Mouse (Mus musculus) forebrain, embryonic 15.5 days (tissue): Measurements from ENCODE around the gene Agps. TPM values are rescaled to one million over a fixed set of nuclear protein-coding genes. Genes with fewer than 3 reads are reported as not detected.

Source experiments
- ATAC-seq: fragments of 200-750 bp; cut with Nextera tagmentation; replicated peaks from 2 replicates; pipeline ENCODE4 v1.8.0; 2017; ENCODE audit warnings: mild to moderate bottlenecking, moderate TSS enrichment, moderate library complexity
- H3K27ac ChIP-seq: fragments of 300-500 bp; sonication (generic); replicated peaks from 2 replicates; pipeline ENCODE4 v1.5.1; 2015; ENCODE audit warnings: mild to moderate bottlenecking, inconsistent platforms
- H3K27me3 ChIP-seq: fragments of 300-500 bp; sonication (generic); 2 replicates; pipeline ENCODE4 v1.6.1; 2015; ENCODE audit warnings: inconsistent platforms
- H3K36me3 ChIP-seq: fragments of 300-500 bp; sonication (generic); 2 replicates; pipeline ENCODE4 v1.6.1; 2015; ENCODE audit warnings: mild to moderate bottlenecking, inconsistent platforms
- H3K4me1 ChIP-seq: fragments of 300-500 bp; sonication (generic); 2 replicates; pipeline ENCODE4 v1.6.1; 2015; ENCODE audit warnings: inconsistent platforms
- H3K4me2 ChIP-seq: fragments of 300-500 bp; sonication (generic); replicated peaks from 2 replicates; pipeline ENCODE4 v1.6.1; 2015; ENCODE audit warnings: mild to moderate bottlenecking, inconsistent platforms
- H3K4me3 ChIP-seq: fragments of 300-500 bp; sonication (generic); 2 replicates; pipeline ENCODE4 v1.5.1; 2015; ENCODE audit warnings: mild to moderate bottlenecking, inconsistent platforms
- H3K9ac ChIP-seq: fragments of 300-500 bp; sonication (generic); replicated peaks from 2 replicates; pipeline ENCODE4 v1.6.1; 2015; ENCODE audit warnings: mild to moderate bottlenecking, inconsistent platforms
- H3K9me3 ChIP-seq: fragments of 300-500 bp; sonication (generic); 2 replicates; pipeline ENCODE4 v1.6.1; 2016; ENCODE audit warnings: inconsistent platforms
- WGBS: fragments of 180-500 bp; shearing (Covaris S2); methylation state at CpG from one replicate; pipeline ENCODE4 v1.1.7; 2015; ENCODE audit warnings: mixed read lengths; 5-methylcytosine and 5-hydroxymethylcytosine counted together
- polyA plus RNA-seq: library from polyadenylated mRNA; unstranded; fragments of >200 nt; fragmentation: Nextera tagmentation; extraction: Ambion mirVana; gene quantifications from 2 replicates; pipeline ENCODE4 v1.2.1, GENCODE M21; 2015

The Agps gene
- polyA plus RNA-seq: 25.2 and 25.8 TPM in 2 replicates

DNA sequence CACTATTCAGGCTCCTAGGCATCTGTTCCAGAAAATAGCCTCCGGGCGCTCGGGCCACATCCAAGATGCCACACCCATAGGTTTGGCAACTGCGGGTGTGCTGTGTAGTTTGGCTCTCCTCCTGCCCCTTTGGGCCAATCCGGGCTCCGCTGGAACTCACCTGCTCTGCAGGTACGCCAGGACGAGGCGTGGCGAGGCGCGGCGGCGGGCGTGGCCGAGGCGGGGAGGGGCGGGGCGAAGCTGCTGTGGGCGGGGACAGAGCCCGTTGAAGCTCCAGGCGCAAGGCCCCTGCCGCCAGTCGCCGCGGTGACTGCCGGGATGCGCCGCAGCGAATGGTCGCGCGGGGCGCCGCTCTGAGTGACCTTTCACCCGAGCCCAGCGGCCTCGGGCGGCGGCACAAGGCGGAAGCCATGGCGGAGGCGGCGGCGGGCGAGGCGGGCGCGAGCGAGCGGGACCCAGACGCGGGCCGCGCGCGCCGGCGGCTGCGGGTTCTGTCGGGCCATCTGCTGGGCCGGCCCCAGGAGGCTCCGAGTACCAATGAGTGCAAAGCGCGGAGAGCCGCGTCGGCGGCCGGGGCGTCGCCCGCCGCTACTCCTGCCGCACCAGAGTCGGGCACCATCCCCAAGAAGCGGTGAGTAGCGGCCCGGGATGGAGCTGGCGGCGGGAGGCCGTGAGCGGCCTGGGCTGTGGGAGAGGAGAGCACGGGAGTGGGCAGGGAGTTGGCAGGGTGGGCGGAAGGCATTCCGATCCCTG lies at the start of gene Agps:
Gene Agps, plus strand, starts transcription at position 297 of the 753 bp plus-strand sequence.
- no peaks in the 10 kb centered on the region for H3K9me3 ChIP-seq
- H3K27ac ChIP-seq: peak within 1 kb of the TSS; percentile 52
- peak within 1 kb of the TSS; percentile 92 for H3K4me3 ChIP-seq
- no peaks in the 10 kb centered on the region for H3K27me3 ChIP-seq
- no peaks in the 10 kb centered on the region for H3K36me3 ChIP-seq
- under 1% methylated on average over 46 of the region's 86 CpGs for WGBS
- peak within 1 kb of the TSS; percentile 93 for H3K9ac ChIP-seq
- peaks cover 17% of the 10 kb centered on the region for H3K4me1 ChIP-seq
- H3K4me2 ChIP-seq: peak within 1 kb of the TSS; percentile 71
- ATAC-seq: peak; percentile 96

DNA sequence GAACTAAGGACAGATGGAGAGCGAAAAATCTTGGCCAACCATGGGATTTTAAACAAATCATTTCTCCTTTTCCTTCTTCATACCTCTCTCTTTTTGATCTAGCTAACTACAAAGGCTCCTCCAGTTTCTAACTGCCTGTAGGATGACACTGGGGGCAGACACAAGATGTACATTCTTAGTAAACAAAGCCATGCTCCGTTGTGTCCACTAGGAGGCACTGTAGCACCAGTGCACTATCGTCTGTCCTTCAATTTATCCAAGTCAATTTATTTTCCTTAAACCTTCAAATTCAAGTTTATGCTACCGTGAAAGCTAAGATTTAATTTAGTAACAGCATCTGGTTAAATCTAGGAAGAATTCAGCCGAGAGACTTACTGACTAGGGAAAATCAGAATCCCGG lies 45.9 kb upstream of the Agps start:
- 17% methylated on average over 6 of the region's 6 CpGs for WGBS

DNA sequence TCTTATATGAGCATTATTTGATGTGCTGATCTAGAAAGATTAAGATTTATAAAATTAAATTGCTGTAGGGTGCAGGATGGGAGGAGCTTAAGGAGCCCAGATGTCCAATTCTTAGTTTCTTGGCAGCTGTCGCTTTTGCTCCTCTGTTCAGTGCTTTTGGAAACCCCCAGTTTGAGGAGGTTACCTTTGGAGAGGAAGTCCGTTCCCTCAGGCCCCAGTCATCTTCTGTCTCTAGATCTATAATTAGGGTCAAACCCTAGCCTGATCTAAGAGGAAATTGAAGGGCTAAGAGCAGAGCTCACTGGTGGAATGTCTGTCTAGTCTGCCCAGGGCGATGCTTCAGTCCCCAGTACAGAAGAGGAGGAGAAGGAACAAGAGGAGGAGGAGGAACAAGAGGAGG lies 43.5 kb upstream of the Agps start:
- Histone ChIP-seq H3K27ac (no peak overlapping the region), H3K4me1 (0 out of 2 replicates have a peak, but pooled peaks cover 4% of the 10 kb centered on the region), H3K9me3 (no peaks in the 10 kb centered on the region), H3K27me3 (no peaks in the 10 kb centered on the region), H3K9ac (no peak overlapping the region), H3K4me3 (no peak overlapping the region), H3K4me2 (no peak overlapping the region), H3K36me3 (no peaks in the 10 kb centered on the region)
- ATAC-seq: no peak
- WGBS: 82% methylated on average over 3 of the region's 3 CpGs

More for the DNA sequence above, 45.9 kb upstream of the Agps start:
- Histone ChIP-seq H3K4me3 (no peak overlapping the region), H3K27ac (no peak overlapping the region), H3K4me2 (no peak overlapping the region), H3K9ac (no peak overlapping the region), H3K9me3 (no peaks in the 10 kb centered on the region), H3K36me3 (no peaks in the 10 kb centered on the region), H3K27me3 (no peaks in the 10 kb centered on the region), H3K4me1 (0 out of 2 replicates have a peak, but pooled peaks cover 4% of the 10 kb centered on the region)
- ATAC-seq: no peak

DNA sequence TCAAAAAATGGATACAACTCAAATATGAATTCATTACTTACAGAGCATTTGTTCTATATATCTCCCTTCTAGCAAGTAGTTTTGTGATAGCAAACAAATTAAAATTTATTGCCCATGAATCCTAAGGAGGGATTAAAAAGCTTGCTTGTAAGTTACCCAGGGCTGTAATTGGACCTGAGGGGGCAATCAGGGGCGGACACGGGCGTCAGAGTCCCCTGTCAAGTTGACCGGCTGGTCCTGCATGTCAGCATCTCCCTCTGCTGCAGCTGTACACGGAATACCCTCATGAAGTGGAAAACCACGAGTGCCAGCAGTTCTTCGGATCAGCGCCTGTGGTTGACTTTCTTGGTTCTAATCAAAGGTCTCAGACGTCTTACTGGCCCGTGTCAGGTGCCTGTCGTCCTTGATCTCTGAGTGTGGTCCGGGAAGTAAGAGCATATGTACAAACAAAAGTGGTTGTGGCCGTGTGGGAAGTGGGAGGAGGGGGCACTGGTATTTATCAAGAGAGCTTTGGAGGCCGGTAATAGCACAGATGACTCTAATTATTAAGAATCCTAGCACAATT lies 41.9 kb upstream of the Agps start:
- Histone ChIP-seq H3K27me3 (no peaks in the 10 kb centered on the region), H3K27ac (no peak overlapping the region), H3K4me3 (no peak overlapping the region), H3K4me2 (no peak overlapping the region), H3K4me1 (0 out of 2 replicates have a peak, but pooled peaks cover 4% of the 10 kb centered on the region), H3K36me3 (no peaks in the 10 kb centered on the region), H3K9me3 (no peaks in the 10 kb centered on the region), H3K9ac (no peak overlapping the region)
- WGBS: 63% methylated on average over 14 of the region's 14 CpGs
- no peak for ATAC-seq

DNA sequence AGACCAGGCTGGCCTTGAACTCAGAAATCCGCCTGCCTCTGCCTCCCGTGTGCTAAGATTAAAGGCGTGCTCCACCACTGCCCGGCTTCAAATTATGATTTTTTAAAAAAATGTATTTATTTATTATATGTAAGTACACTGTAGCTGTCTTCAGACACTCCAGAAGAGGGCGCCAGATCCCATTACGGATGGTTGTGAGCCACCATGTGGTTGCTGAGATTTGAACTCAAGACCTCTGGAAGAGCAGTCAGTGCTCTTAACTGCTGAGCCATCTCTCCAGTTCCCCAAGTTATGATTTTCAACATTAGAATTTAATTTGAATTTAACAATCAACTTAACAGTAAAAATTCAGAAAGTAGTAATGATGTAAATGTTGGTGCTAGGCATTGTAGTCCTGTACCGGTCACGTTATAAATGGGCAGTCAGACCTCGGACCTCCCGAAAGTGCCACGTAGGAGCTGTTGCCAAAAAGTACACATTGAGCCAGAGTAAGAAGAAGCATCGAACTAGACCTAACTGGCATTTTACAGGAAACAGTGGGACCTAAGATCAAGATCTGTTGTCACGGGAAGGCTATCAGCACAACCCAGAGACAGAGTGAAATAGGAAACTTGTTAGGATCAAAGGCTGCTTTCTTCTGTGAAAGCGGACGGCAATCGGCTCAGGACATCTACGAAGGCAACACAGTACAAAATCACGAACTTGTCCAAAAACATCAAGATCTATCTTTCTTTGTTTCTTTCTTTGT lies 40.2 kb upstream of the Agps start:
- H3K36me3 ChIP-seq: no peaks in the 10 kb centered on the region
- no peak for ATAC-seq
- 87% methylated on average over 18 of the region's 18 CpGs for WGBS
- H3K9me3 ChIP-seq: no peaks in the 10 kb centered on the region
- H3K4me1 ChIP-seq: no peaks in the 10 kb centered on the region
- H3K4me3 ChIP-seq: no peak overlapping the region
- H3K4me2 ChIP-seq: no peak overlapping the region
- H3K9ac ChIP-seq: no peak overlapping the region
- H3K27me3 ChIP-seq: no peaks in the 10 kb centered on the region
- H3K27ac ChIP-seq: no peak overlapping the region

DNA sequence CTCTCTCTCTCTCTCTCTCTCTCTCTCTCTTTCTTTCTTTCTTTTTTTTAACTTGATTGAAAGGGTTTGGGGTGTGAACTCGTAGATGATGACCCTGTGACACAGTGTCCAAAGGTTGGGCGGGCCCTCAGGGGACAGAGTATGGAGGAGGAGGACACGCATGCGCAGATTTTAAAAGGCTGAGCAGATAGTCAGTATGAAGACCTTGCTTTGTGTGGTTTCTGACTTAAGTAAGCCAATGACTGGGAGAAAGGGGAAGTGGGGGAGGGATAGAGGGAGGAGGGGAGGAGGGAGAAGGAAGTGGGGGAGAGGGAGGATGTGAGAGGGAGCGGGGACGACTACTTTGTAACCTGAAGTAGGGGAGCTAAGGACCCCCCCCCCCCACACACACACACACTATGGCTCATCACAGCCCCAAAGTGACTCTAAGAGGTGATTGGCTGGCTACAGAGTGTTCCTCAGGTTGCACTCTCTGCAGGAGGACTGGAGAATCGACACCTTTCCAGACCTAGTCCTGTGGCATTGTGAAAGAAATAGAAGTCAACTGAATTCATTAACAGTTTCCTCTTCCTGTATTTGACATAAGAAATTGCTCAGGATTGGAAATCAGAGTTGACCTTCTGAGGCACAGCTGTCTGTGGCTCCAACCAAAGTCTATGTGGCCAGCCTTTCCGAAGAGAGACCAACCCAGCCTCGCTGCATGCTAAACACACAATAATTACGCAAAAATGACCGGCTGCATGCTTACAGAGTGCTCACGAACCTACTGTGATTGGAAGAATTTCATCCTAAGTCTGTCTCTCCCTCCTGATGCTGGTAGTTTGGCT lies 39.4 kb upstream of the Agps start:
- ATAC-seq: no peak
- WGBS: 75% methylated on average over 12 of the region's 12 CpGs
- H3K4me1 ChIP-seq: no peaks in the 10 kb centered on the region
- no peak overlapping the region for H3K27ac ChIP-seq
- no peaks in the 10 kb centered on the region for H3K27me3 ChIP-seq
- H3K4me2 ChIP-seq: no peak overlapping the region
- no peaks in the 10 kb centered on the region for H3K9me3 ChIP-seq
- H3K36me3 ChIP-seq: no peaks in the 10 kb centered on the region
- no peak overlapping the region for H3K9ac ChIP-seq
- H3K4me3 ChIP-seq: no peak overlapping the region

DNA sequence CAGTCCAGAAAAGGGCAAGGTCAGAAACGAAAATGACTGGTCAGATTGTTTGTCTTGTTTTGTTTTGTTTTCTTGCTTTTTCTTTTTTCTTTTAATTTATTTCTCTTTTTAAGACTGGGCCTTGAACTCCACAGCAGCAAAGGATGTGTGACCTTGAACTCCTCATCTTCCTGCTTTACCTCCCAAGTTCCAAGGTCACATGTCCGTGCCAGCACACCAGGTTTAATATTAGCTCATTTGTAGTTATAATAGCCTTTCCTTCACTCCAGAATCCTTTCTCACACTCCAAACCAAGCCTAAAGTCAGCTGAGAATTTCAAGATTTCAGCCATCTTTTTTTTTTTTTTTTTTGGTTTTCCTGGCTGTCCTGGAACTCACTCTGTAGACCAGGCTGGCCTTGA lies 35.8 kb upstream of the Agps start:
- H3K4me2 ChIP-seq: no peak overlapping the region
- WGBS: 83% methylated on average over 2 of the region's 2 CpGs
- no peak for ATAC-seq
- no peak overlapping the region for H3K4me3 ChIP-seq
- no peaks in the 10 kb centered on the region for H3K27me3 ChIP-seq
- H3K9ac ChIP-seq: no peak overlapping the region
- H3K27ac ChIP-seq: no peak overlapping the region
- no peaks in the 10 kb centered on the region for H3K36me3 ChIP-seq
- H3K4me1 ChIP-seq: no peaks in the 10 kb centered on the region
- H3K9me3 ChIP-seq: no peaks in the 10 kb centered on the region

DNA sequence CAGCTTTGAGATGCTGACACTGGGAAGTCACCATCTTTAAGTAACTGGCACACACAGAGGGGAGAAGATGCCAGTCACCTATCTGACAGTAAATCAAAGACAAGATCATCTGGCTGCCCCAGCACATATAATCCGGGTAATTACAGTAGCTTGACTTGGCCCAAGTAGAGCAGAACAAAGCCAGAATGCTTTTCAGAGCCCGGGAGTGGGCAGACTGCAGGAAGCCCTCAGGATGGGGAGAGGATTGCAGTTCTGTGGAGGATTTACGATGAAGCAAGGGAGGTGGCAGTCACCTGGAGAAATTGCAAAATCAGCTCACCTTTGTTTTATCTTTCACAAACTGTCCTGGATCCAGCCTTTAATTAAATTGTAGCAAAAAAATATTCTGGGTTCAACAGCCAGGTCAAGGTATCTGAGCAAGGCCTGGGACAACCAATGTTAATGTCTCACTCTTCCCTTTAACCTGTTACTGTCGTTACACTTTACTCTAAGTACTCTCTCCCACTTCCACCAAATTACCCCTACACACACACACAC lies 33.5 kb upstream of the Agps start:
- Histone ChIP-seq H3K4me3 (no peak overlapping the region), H3K9me3 (no peaks in the 10 kb centered on the region), H3K4me1 (no peaks in the 10 kb centered on the region), H3K36me3 (no peaks in the 10 kb centered on the region), H3K4me2 (no peak overlapping the region), H3K9ac (no peak overlapping the region), H3K27me3 (no peaks in the 10 kb centered on the region), H3K27ac (no peak overlapping the region)
- ATAC-seq: no peak
- WGBS: 58% methylated on average over 4 of the region's 4 CpGs

DNA sequence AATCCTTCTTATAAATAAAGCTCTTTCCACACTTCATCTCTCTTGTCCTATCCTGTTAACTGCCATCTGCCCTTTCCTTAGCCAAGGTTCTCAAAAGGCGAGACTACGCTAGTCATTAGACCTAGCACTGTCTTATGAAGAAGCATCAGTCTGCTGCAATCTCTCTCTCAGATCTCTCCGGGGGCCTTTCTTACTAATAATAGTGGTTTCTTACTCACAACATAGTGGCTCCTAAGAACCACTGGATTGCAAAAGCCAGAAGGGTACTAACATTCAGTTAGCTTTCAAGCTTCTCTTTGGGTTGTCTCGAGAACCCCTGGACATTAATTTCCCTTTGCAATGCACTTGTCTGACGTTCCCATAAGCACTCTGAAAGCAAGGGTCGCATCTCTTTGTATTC lies 26.2 kb upstream of the Agps start:
- no peaks in the 10 kb centered on the region for H3K4me1 ChIP-seq

DNA sequence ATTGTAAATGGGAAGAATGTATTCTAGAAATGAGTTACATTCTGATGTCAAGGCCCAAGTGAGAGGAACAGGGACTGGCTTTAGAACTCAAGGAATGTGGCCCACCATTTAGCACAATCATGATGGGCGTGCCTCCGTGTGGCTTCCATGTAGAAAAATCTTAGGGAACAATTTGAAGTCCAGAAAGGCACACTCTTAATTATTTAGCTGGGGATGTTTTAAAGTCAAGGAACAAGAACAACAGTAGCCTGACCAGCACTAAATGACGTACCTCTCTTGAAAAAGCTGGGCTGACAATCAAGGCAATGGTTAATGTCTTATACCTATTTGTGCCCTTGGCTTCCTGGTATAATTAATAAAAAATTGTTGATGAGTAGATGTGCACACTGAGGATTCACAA lies 25.1 kb upstream of the Agps start:
- Histone ChIP-seq H3K27ac (no peak overlapping the region), H3K27me3 (no peaks in the 10 kb centered on the region), H3K4me1 (no peaks in the 10 kb centered on the region), H3K9ac (no peak overlapping the region), H3K4me3 (no peak overlapping the region), H3K4me2 (no peak overlapping the region), H3K36me3 (no peaks in the 10 kb centered on the region), H3K9me3 (no peaks in the 10 kb centered on the region)
- 94% methylated on average over 3 of the region's 3 CpGs for WGBS
- ATAC-seq: no peak

More for the DNA sequence above, 26.2 kb upstream of the Agps start:
- no peak for ATAC-seq
- no peak overlapping the region for H3K4me3 ChIP-seq
- H3K27me3 ChIP-seq: no peaks in the 10 kb centered on the region
- H3K27ac ChIP-seq: no peak overlapping the region
- WGBS: 93% methylated on average over 6 of the region's 6 CpGs
- H3K9me3 ChIP-seq: no peaks in the 10 kb centered on the region
- no peaks in the 10 kb centered on the region for H3K36me3 ChIP-seq
- H3K9ac ChIP-seq: no peak overlapping the region
- no peak overlapping the region for H3K4me2 ChIP-seq

DNA sequence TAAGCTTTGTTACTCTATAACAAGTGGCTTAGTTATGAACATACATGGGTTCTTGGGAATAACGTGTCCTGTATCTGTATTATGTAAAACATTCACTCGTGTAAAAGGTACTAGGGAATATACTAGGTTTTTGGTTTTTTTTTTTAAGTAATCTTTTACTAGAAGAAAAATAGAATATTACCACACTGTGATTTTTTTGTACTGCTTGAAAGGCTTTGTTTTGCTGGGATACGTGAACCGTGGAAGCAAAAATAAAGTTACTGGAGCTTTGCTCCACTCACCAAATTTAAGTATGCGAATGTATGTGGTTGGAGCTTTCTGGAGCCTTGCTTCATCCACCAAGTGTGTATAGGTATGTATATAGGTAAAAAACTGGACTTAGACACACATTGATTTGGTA lies 24.5 kb upstream of the Agps start:
- H3K27me3 ChIP-seq: no peaks in the 10 kb centered on the region
- H3K27ac ChIP-seq: no peak overlapping the region
- 96% methylated on average over 5 of the region's 5 CpGs for WGBS
- H3K9ac ChIP-seq: no peak overlapping the region
- no peak overlapping the region for H3K4me3 ChIP-seq
- H3K4me1 ChIP-seq: no peaks in the 10 kb centered on the region
- no peaks in the 10 kb centered on the region for H3K36me3 ChIP-seq
- H3K9me3 ChIP-seq: no peaks in the 10 kb centered on the region
- no peak overlapping the region for H3K4me2 ChIP-seq
- ATAC-seq: no peak
